Mouse (Mus musculus) lung, adult 2 months (tissue): ENCODE measurements around the gene Sez6l.

Experiments used
- CTCF ChIP-seq: fragments of 200-500 bp; IDR thresholded peaks from 2 replicates; pipeline ENCODE4 v1.5.1; 2011; ENCODE audit warnings: mild to moderate bottlenecking, low read length, control low read depth; ENCODE audit not compliant: insufficient read depth
- POLR2A ChIP-seq: fragments of 200-500 bp; IDR thresholded peaks from 2 replicates; pipeline ENCODE4 v1.6.1; 2011; ENCODE audit warnings: low read depth, mild to moderate bottlenecking, control low read depth, low read length, borderline replicate concordance; ENCODE audit errors: extremely low read depth

- no peak for TF ChIP-seq CTCF
- no peak for TF ChIP-seq POLR2A
Measured at GRCm38 (mm10) chr5:112466331-112466730, 110.7 kb downstream of the Sez6l start.
